Mouse (Mus musculus): Measurements from ENCODE around the gene Klhl35.

GRCm38 (mm10) chr7:99444012-99444411 is 21.8 kb upstream of the Klhl35 start:
- TF ChIP-seq CTCF (IDR thresholded peaks at IDR 0.05) (peak; percentile 73), EP300 (IDR thresholded peaks at IDR 0.05) (no peak)

Measured in lung, postnatal 0 days (tissue).